Comparison of ENCODE assay signal across 15 mouse cellular contexts in genomic region chr6:78515777-78516446, GRCm38 (mm10). TPM values are rescaled to one million over a fixed set of nuclear protein-coding genes. Genes with fewer than 3 reads are reported as not detected.
DNase-seq lines count a peak whose midpoint lies in the region; ATAC-seq lines count a peak whose summit lies in the region.
"Had no signal": no experiment of that assay in that cellular context is flagged by ENCODE, and none has a peak within 500 bp of the region (broad histone marks: within the 10 kb centered on the region; RNA-seq: fewer than 3 reads in every experiment).

No protein-coding gene starts in this region.

- intact Hi-C loops in left cerebral cortex, postnatal 14 days (cut with DNase I) = no loop called here
- intact Hi-C loops in left cerebral cortex, postnatal 36 days (cut with DNase I) = no loop called here

- no peak for DNase-seq in frontal cortex, postnatal 25 days (ENCODE audit: low spot score in 2 of 2)
- DNase-seq in left cerebral cortex, postnatal 14 days (ENCODE audit: low spot score in 2 of 2) = peak; percentile 14 to 51
- no peak for DNase-seq in left cerebral cortex, postnatal 36 days (ENCODE audit: low spot score in 2 of 2)
- DNase-seq in R1 (ENCODE audit: low read depth, low spot score) = peak; percentile 7
- peak; percentile 30 for DNase-seq in embryo, embryonic 10.5 days (ENCODE audit: low spot score)
- no peak for DNase-seq in limb, embryonic 10.5 days (ENCODE audit: low spot score)
- no peak for DNase-seq in T-cell, adult 2 months (ENCODE audit: low spot score)
- DNase-seq: lung, postnatal 10 days had no signal

- no peak overlapping the region for H3K4me3 ChIP-seq in limb, embryonic 10.5 days
- H3K4me3 ChIP-seq: forebrain, embryonic 12.5 days; heart, embryonic 10.5 days; intestine, embryonic 15.5 days had no signal

- H3K27me3 ChIP-seq in limb, embryonic 10.5 days (ENCODE audit: low read depth, poor library complexity, severe bottlenecking) = no peaks in the 10 kb centered on the region
- H3K27me3 ChIP-seq: forebrain, embryonic 12.5 days; intestine, embryonic 15.5 days had no signal

- no peak overlapping the region for H3K27ac ChIP-seq in limb, embryonic 10.5 days
- H3K27ac ChIP-seq: forebrain, embryonic 12.5 days; heart, embryonic 10.5 days; intestine, embryonic 15.5 days had no signal

- no peaks in the 10 kb centered on the region for H3K9me3 ChIP-seq in limb, embryonic 10.5 days (replicated peaks)
- H3K9me3 ChIP-seq: forebrain, embryonic 12.5 days; heart, embryonic 10.5 days; intestine, embryonic 15.5 days had no signal

- WGBS in limb, embryonic 10.5 days = 67% methylated on average over 3 of the region's 3 CpGs

- no peaks in the 10 kb centered on the region for H3K36me3 ChIP-seq in limb, embryonic 10.5 days
- H3K36me3 ChIP-seq: forebrain, embryonic 12.5 days; heart, embryonic 10.5 days; intestine, embryonic 15.5 days had no signal

- ATAC-seq in frontal cortex, adult (ENCODE audit: low TSS enrichment) = peak; percentile 69; the same call in 1 of the 2 replicates
- ATAC-seq: CD4-positive, CD25-positive, alpha-beta regulatory T cell, adult 4 months; intestine, embryonic 15.5 days had no signal

- H3K4me1 ChIP-seq in limb, embryonic 10.5 days = no peaks in the 10 kb centered on the region
- H3K4me1 ChIP-seq: forebrain, embryonic 12.5 days; heart, embryonic 10.5 days; intestine, embryonic 15.5 days had no signal

RNA-seq across cellular contexts. Expression of gene Reg3g, which starts 47.2 kb away (rescaled TPM):
- total RNA-seq in left cerebral cortex, postnatal 14 days (2021) = not detected
- not detected for total RNA-seq in left cerebral cortex, postnatal 36 days (2021)
- polyA plus RNA-seq in limb, embryonic 10.5 days (2016; fragmentation: Nextera tagmentation; extraction: Ambion mirVana) = not detected in 2 replicates
- total RNA-seq: monocyte, adult 5-6 weeks had no signal
- polyA plus RNA-seq: CD4-positive, CD25-positive, alpha-beta regulatory T cell, adult 4 months; forebrain, embryonic 12.5 days; heart, embryonic 10.5 days; limb, embryonic 11.5 days had no signal

Comparison
In these comparisons a context has a peak if more than half of its experiments do, and no peak if none do; other contexts are left out.
1. DNase-seq: peak in left cerebral cortex, postnatal 14 days (2 of 2), R1 (single experiment) and embryo, embryonic 10.5 days (single experiment); none in frontal cortex, postnatal 25 days (0 of 2), left cerebral cortex, postnatal 36 days (0 of 2), limb, embryonic 10.5 days (single experiment) and T-cell, adult 2 months (single experiment).